Mouse (Mus musculus): ENCODE data around the gene Camk2g. TPM values are rescaled to one million over a fixed set of nuclear protein-coding genes. Genes with fewer than 3 reads are reported as not detected.
A peak's percentile ranks its signal among the peaks of the same experiment; 100 is the strongest.

Camk2g gene
- polyA plus RNA-seq, 1 experiment from 2014 or later = 10.7 TPM

DNA sequence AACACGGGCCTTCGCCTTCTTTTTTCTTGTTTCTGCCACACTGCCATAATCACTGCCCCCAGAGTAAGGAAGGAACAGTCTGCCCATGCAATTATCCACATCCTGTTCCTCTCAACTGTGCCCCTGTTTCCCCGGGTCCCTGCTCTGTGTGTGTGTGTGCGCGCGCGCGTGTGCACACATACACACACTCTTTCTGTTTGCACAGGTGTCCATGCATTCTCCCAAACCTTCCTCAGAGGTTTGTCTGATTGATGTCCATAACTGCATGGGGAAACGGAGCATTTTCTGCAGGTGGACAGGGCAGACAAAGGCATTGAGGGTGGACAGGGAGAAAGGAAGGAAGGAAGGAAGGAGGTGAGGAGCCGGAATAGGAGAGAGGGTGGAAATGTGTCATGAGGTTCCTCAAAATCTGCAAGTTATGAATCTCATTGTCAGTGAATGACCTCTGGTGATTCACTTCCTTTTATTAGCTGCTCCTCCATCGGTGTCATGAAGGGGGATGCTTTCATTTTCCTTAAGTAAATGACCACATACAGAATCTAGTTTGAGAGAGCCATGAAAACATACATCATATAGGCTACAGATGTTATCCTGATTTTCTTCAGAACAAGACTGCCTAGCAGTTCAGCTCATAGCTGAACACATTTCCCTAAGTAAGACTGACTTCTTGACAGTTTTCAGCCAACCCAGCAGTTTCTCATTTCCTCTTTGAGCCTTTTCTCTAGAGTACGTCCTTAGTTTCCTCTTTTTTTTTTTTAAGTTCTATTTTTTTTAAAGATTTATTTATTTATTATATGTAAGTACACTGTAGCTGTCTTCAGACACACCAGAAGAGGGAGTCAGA lies 35.9 kb upstream of the Camk2g start:
- ATAC-seq (ENCODE audit: low read depth) (no peak), DNase-seq (no peak)
- Histone ChIP-seq H3K4me3 (replicated peaks) (no peak overlapping the region), H3K4me2 (peak overlapping the region; percentile 16; the same call in 1 of the 2 replicates), H3K27ac (peak overlapping the region; percentile 47), H3K9me3 (replicated peaks) (no peaks in the 10 kb centered on the region), H3K4me1 (replicated peaks) (0 out of 2 replicates have a peak, but pooled peaks cover 4% of the 10 kb centered on the region), H3K36me3 (no peaks in the 10 kb centered on the region), H3K27me3 (peaks cover 8% of the 10 kb centered on the region), H3K9ac (no peak overlapping the region)
- 21% methylated on average over 12 of the region's 12 CpGs for WGBS (ENCODE audit: insufficient replicate concordance)

GRCm38 (mm10) chr14:20828524-20828923 lies 34.6 kb upstream of the Camk2g start:
- Histone ChIP-seq H3K4me3 (replicated peaks) (no peak overlapping the region), H3K9ac (no peak overlapping the region), H3K9me3 (replicated peaks) (no peaks in the 10 kb centered on the region), H3K27me3 (no peaks in the 10 kb centered on the region), H3K4me2 (no peak overlapping the region), H3K4me1 (replicated peaks) (0 out of 2 replicates have a peak, but pooled peaks cover 4% of the 10 kb centered on the region), H3K36me3 (no peaks in the 10 kb centered on the region), H3K27ac (0 out of 2 replicates have a peak overlapping the region, but pooled peaks have one; percentile 2)
- DNase-seq (no peak), ATAC-seq (ENCODE audit: low read depth) (no peak)
- 73% methylated on average over 3 of the region's 3 CpGs for WGBS (ENCODE audit: insufficient replicate concordance)

- no peaks in the 10 kb centered on the region for H3K36me3 ChIP-seq
- no peaks in the 10 kb centered on the region for H3K27me3 ChIP-seq
- H3K27ac ChIP-seq = no peak overlapping the region
- ATAC-seq (ENCODE audit: low read depth) (no peak), DNase-seq (no peak)
- 0 out of 2 replicates have a peak, but pooled peaks cover 4% of the 10 kb centered on the region for H3K4me1 ChIP-seq (replicated peaks)
- no peak overlapping the region for H3K4me2 ChIP-seq
- no peak overlapping the region for H3K4me3 ChIP-seq (replicated peaks)
- no peak overlapping the region for H3K9ac ChIP-seq
- no peaks in the 10 kb centered on the region for H3K9me3 ChIP-seq (replicated peaks)
- 76% methylated on average over 5 of the region's 5 CpGs for WGBS (ENCODE audit: insufficient replicate concordance)
Measured at GRCm38 (mm10) chr14:20827491-20827890, 33.6 kb upstream of the Camk2g start.

- H3K27ac ChIP-seq = no peak overlapping the region
- WGBS (ENCODE audit: insufficient replicate concordance) = 68% methylated on average over 8 of the region's 8 CpGs
Measured at GRCm38 (mm10) chr14:20827061-20827460, 33.2 kb upstream of the Camk2g start.

GRCm38 (mm10) chr14:20825516-20825915 lies 31.6 kb upstream of the Camk2g start:
- Histone ChIP-seq H3K9ac (no peak overlapping the region), H3K9me3 (replicated peaks) (no peaks in the 10 kb centered on the region), H3K27me3 (no peaks in the 10 kb centered on the region), H3K4me3 (replicated peaks) (no peak overlapping the region), H3K4me1 (replicated peaks) (no peaks in the 10 kb centered on the region), H3K36me3 (no peaks in the 10 kb centered on the region), H3K4me2 (no peak overlapping the region), H3K27ac (no peak overlapping the region)
- no peak for ATAC-seq (ENCODE audit: low read depth)
- WGBS (ENCODE audit: insufficient replicate concordance) = 73% methylated on average over 2 of the region's 2 CpGs
- no peak for DNase-seq

More at GRCm38 (mm10) chr14:20827061-20827460, 33.2 kb upstream of the Camk2g start:
- Histone ChIP-seq H3K36me3 (no peaks in the 10 kb centered on the region), H3K4me2 (no peak overlapping the region), H3K4me3 (replicated peaks) (no peak overlapping the region), H3K27me3 (no peaks in the 10 kb centered on the region), H3K9ac (no peak overlapping the region), H3K4me1 (replicated peaks) (0 out of 2 replicates have a peak, but pooled peaks cover 4% of the 10 kb centered on the region), H3K9me3 (replicated peaks) (no peaks in the 10 kb centered on the region)
- no peak for ATAC-seq (ENCODE audit: low read depth)
- no peak for DNase-seq

DNA sequence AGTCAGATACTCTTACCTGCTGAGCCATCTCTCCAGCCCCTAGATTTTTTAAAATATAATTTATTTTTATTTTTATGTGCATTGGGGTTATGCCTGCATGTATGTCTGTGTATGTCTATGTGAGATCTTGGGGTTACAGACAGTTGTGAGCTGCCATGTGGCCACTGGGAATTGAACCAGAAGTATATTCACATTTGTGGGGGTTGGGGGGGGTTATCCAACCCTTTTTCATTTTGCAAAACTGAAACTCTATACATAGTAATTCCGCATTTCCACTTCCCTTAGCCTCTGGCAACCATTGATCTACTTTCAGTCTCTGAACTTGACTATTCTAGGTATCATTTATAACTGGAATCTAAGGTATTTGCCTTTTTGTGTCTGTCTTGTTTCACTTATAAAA lies 30.6 kb upstream of the Camk2g start:
- 52% methylated on average over 1 of the region's 1 CpGs for WGBS (ENCODE audit: insufficient replicate concordance)
- H3K9ac ChIP-seq = no peak overlapping the region

GRCm38 (mm10) chr14:20815448-20815847 lies 21.6 kb upstream of the Camk2g start:
- WGBS (ENCODE audit: insufficient replicate concordance) = 65% methylated on average over 3 of the region's 3 CpGs
- H3K9ac ChIP-seq = no peak overlapping the region
- H3K9me3 ChIP-seq (replicated peaks) = no peaks in the 10 kb centered on the region
- DNase-seq (no peak), ATAC-seq (ENCODE audit: low read depth) (no peak)
- H3K4me2 ChIP-seq = no peak overlapping the region
- H3K4me1 ChIP-seq (replicated peaks) = no peaks in the 10 kb centered on the region
- H3K27ac ChIP-seq = no peak overlapping the region
- H3K27me3 ChIP-seq = 0 out of 2 replicates have a peak, but pooled peaks cover 6% of the 10 kb centered on the region
- H3K4me3 ChIP-seq (replicated peaks) = no peak overlapping the region
- H3K36me3 ChIP-seq = no peaks in the 10 kb centered on the region

More for the DNA sequence above, 30.6 kb upstream of the Camk2g start:
- no peak overlapping the region for H3K4me2 ChIP-seq
- no peaks in the 10 kb centered on the region for H3K27me3 ChIP-seq
- H3K4me1 ChIP-seq (replicated peaks) = no peaks in the 10 kb centered on the region
- ATAC-seq (ENCODE audit: low read depth) = no peak
- no peaks in the 10 kb centered on the region for H3K36me3 ChIP-seq
- no peak for DNase-seq
- no peaks in the 10 kb centered on the region for H3K9me3 ChIP-seq (replicated peaks)
- no peak overlapping the region for H3K27ac ChIP-seq
- H3K4me3 ChIP-seq (replicated peaks) = no peak overlapping the region

DNA sequence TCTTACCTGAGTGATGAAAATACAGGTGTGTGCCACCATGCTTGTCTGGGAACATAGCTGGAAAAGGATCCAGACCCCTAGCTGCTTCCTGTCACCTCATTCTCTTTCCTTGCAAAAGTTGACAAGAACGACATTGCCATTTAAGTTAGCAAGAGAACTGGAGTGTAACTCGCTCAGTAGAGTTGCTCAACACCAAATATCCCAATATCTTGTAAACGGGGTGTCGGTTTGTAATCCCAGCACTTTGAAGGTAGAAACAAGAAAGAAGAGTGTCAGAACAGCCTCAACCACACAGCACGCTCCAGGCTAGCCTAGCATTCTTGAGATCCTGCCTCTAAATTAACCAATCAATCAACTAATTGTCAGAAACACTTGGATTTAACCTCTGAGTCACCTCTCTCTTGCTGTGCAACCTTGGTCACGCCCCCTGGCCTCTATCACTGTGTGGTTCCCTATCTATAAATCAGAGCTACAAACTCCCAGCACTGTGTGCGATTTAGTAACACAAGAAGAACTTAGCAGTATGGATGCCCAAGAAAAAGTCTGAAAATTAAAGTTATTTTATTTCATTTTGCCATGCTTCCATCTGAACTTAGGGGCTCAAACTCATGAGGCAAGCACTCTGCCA lies 18.0 kb upstream of the Camk2g start:
- WGBS (ENCODE audit: insufficient replicate concordance) = 55% methylated on average over 7 of the region's 7 CpGs
- Histone ChIP-seq H3K27me3 (0 out of 2 replicates have a peak, but pooled peaks cover 6% of the 10 kb centered on the region), H3K27ac (no peak overlapping the region), H3K4me3 (replicated peaks) (no peak overlapping the region), H3K9ac (no peak overlapping the region), H3K4me2 (no peak overlapping the region), H3K9me3 (replicated peaks) (no peaks in the 10 kb centered on the region), H3K36me3 (no peaks in the 10 kb centered on the region), H3K4me1 (replicated peaks) (no peaks in the 10 kb centered on the region)
- DNase-seq = no peak
- no peak for ATAC-seq (ENCODE audit: low read depth)

- Histone ChIP-seq H3K4me2 (no peak overlapping the region), H3K4me3 (replicated peaks) (no peak overlapping the region), H3K4me1 (replicated peaks) (no peaks in the 10 kb centered on the region), H3K9me3 (replicated peaks) (no peaks in the 10 kb centered on the region), H3K27ac (no peak overlapping the region), H3K9ac (no peak overlapping the region), H3K36me3 (no peaks in the 10 kb centered on the region), H3K27me3 (0 out of 2 replicates have a peak, but pooled peaks cover 6% of the 10 kb centered on the region)
- ATAC-seq (ENCODE audit: low read depth) (no peak), DNase-seq (no peak)
- WGBS (ENCODE audit: insufficient replicate concordance) = 45% methylated on average over 8 of the region's 8 CpGs
Measured at GRCm38 (mm10) chr14:20811236-20811635, 17.3 kb upstream of the Camk2g start.

DNA sequence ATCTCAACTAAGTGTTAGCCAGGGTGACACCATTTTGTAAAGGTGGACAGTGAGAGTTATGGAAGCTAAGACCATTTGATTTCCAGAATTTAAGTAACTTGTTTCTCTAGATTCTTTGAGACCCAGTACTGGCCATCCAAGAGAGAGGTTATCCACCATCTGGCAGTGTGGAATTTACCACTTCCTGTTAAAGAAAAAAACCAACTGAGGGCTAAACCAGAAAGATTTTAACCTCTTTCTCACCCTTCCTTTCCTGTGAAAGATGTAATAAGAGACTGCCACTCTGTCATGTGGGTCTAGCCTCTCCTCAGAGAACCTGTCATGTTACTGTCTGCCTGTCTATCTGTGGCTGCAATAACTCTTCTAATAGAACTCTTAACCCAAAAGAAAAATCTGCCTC lies 15.9 kb upstream of the Camk2g start:
- Histone ChIP-seq H3K36me3 (no peaks in the 10 kb centered on the region), H3K27ac (no peak overlapping the region), H3K4me1 (replicated peaks) (no peaks in the 10 kb centered on the region), H3K4me3 (replicated peaks) (no peak overlapping the region), H3K9me3 (replicated peaks) (no peaks in the 10 kb centered on the region), H3K4me2 (no peak overlapping the region), H3K9ac (no peak overlapping the region), H3K27me3 (0 out of 2 replicates have a peak, but pooled peaks cover 6% of the 10 kb centered on the region)
- ATAC-seq (ENCODE audit: low read depth) (no peak), DNase-seq (no peak)

DNA sequence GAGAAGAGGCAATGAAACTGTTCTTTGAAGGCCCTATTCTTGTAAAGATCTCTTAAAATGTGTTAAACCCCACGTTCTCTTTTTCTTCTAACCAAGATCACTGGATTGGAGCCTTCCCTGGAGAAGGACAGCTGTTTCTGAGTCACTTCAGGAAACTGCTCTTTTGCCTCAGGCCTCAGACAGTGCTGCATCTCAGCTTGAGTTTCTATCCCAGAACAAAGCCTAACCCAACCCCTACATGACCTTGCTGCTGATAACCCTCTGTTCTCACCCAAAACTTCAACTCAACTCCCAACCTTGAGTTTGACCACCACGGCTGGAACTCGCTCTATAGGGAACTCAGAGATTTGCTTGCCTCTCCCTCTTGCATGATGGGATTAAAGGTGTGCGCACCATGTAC lies 15.5 kb upstream of the Camk2g start:
- H3K4me2 ChIP-seq = no peak overlapping the region
- no peak for DNase-seq
- H3K4me1 ChIP-seq (replicated peaks) = no peaks in the 10 kb centered on the region
- H3K9me3 ChIP-seq (replicated peaks) = no peaks in the 10 kb centered on the region
- 0 out of 2 replicates have a peak, but pooled peaks cover 6% of the 10 kb centered on the region for H3K27me3 ChIP-seq
- H3K9ac ChIP-seq = no peak overlapping the region
- no peak for ATAC-seq (ENCODE audit: low read depth)
- no peak overlapping the region for H3K4me3 ChIP-seq (replicated peaks)
- no peak overlapping the region for H3K27ac ChIP-seq
- H3K36me3 ChIP-seq = no peaks in the 10 kb centered on the region
- WGBS (ENCODE audit: insufficient replicate concordance) = 56% methylated on average over 4 of the region's 4 CpGs
